Mouse (Mus musculus) C2C12 (cell line): ENCODE data around the gene Rnf180. TPM values are rescaled to one million over a fixed set of nuclear protein-coding genes. Genes with fewer than 3 reads are reported as not detected.

ENCODE experiments used
- H3K27me3 ChIP-seq: one replicate; pipeline ENCODE4 v1.6.1; 2011; ENCODE audit not compliant: control insufficient read depth, insufficient read depth, insufficient read length
- H3K36me3 ChIP-seq: one replicate; pipeline ENCODE4 v1.6.1; 2011; ENCODE audit not compliant: control insufficient read depth, insufficient read depth
- H3K4me3 ChIP-seq: one replicate; pipeline ENCODE4 v1.5.1; 2011; ENCODE audit warnings: mild to moderate bottlenecking, control low read depth; ENCODE audit not compliant: poor library complexity, insufficient read depth, severe bottlenecking
- H3K79me2 ChIP-seq: one replicate; pipeline ENCODE4 v1.6.1; 2011; ENCODE audit not compliant: control insufficient read depth, insufficient read depth
- H3K79me3 ChIP-seq: one replicate; pipeline ENCODE4 v1.6.1; 2011; ENCODE audit warnings: low read depth, control low read depth
- H3ac ChIP-seq: one replicate; pipeline ENCODE3; 2011; ENCODE audit warnings: low read depth; ENCODE audit not compliant: control insufficient read depth, insufficient read length
- CEBPB ChIP-seq: IDR thresholded peaks from one replicate; pipeline ENCODE4 v1.6.1; 2011; ENCODE audit warnings: low read depth, mild to moderate bottlenecking, control low read depth, moderate library complexity
- CTCF ChIP-seq: IDR thresholded peaks from one replicate; pipeline ENCODE4 v1.5.1; 2011; ENCODE audit not compliant: control insufficient read depth, insufficient read depth, insufficient read length
- FOSL1 ChIP-seq: IDR thresholded peaks from one replicate; pipeline ENCODE4 v1.8.0; 2011; ENCODE audit warnings: mild to moderate bottlenecking, low read length; ENCODE audit not compliant: poor library complexity, insufficient read depth, severe bottlenecking
- MAX ChIP-seq: IDR thresholded peaks from one replicate; pipeline ENCODE4 v1.6.1; 2011; ENCODE audit warnings: mild to moderate bottlenecking, control low read depth
- MYOD1 ChIP-seq: IDR thresholded peaks from one replicate; pipeline ENCODE4 v1.6.1; 2011; ENCODE audit warnings: low read depth; ENCODE audit not compliant: control insufficient read depth, insufficient read length
- MYOG ChIP-seq: IDR thresholded peaks from one replicate; pipeline ENCODE4 v1.6.1; 2011; ENCODE audit not compliant: control insufficient read depth, insufficient read length; ENCODE audit errors: extremely low read depth
- USF1 ChIP-seq: IDR thresholded peaks from one replicate; pipeline ENCODE4 v1.6.1; 2011; ENCODE audit warnings: low read depth, mild to moderate bottlenecking, control low read depth, moderate library complexity
- polyA plus RNA-seq: library from polyadenylated mRNA; unstranded; fragments of >200 nt; fragmentation: generic; extraction: Trizol; gene quantifications from one replicate; pipeline ENCODE4 v1.2.1, GENCODE M21; 2012; ENCODE audit warnings: missing spikeins

The Rnf180 gene
- polyA plus RNA-seq, 1 experiment, result not detected

GRCm38 (mm10) chr13:105247691-105248090 lies 46.9 kb downstream of the Rnf180 start:
- Histone ChIP-seq H3K36me3 (no peaks in the 10 kb centered on the region), H3K4me3 (no peak overlapping the region), H3K27me3 (no peaks in the 10 kb centered on the region), H3ac (no peak overlapping the region), H3K79me3 (no peaks in the 10 kb centered on the region), H3K79me2 (no peaks in the 10 kb centered on the region)
- TF ChIP-seq CTCF, result no peak
- TF ChIP-seq FOSL1, result no peak
- no peak for TF ChIP-seq MYOD1
- no peak for TF ChIP-seq MAX
- TF ChIP-seq CEBPB, result no peak
- TF ChIP-seq USF1, result no peak
- no peak for TF ChIP-seq MYOG

DNA sequence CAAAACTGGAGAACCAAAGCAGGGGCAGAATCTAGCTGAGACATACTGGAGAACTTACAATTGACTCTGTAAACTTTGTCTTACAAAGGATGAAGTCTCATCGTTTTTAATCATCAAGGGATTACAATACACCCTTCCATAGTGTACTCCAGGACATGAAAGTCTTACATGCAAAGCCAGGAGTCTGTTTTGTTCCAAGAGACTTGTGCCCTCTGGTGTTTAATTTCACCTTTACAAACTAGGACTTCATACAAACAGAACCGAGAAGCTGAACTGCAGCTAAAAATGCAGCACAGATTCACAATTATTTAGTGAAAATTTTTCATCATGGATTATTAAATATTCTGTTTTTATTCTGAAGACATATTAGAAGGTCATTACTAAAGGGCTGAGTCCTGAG lies 53.8 kb downstream of the Rnf180 start:
- Histone ChIP-seq H3K36me3 (no peaks in the 10 kb centered on the region), H3ac (no peak overlapping the region), H3K79me2 (no peaks in the 10 kb centered on the region), H3K27me3 (no peaks in the 10 kb centered on the region), H3K79me3 (no peaks in the 10 kb centered on the region), H3K4me3 (no peak overlapping the region)
- TF ChIP-seq MYOD1 (no peak), MYOG (no peak), CTCF (no peak), CEBPB (no peak), USF1 (no peak), MAX (no peak), FOSL1 (no peak)

- Histone ChIP-seq H3K79me2 (no peaks in the 10 kb centered on the region), H3K27me3 (no peaks in the 10 kb centered on the region), H3K36me3 (no peaks in the 10 kb centered on the region), H3ac (no peak overlapping the region), H3K4me3 (no peak overlapping the region), H3K79me3 (no peaks in the 10 kb centered on the region)
- no peak for TF ChIP-seq MAX
- TF ChIP-seq MYOG, result no peak
- no peak for TF ChIP-seq USF1
- TF ChIP-seq CEBPB, result no peak
- TF ChIP-seq CTCF, result no peak
Observed at GRCm38 (mm10) chr13:105227126-105227525, 67.5 kb downstream of the Rnf180 start.

- TF ChIP-seq CTCF, result no peak
- no peak for TF ChIP-seq MAX
- TF ChIP-seq CEBPB, result no peak
- TF ChIP-seq FOSL1, result no peak
- no peak for TF ChIP-seq USF1
- TF ChIP-seq MYOG, result no peak
- no peak for TF ChIP-seq MYOD1
- Histone ChIP-seq H3K79me3 (no peaks in the 10 kb centered on the region), H3K27me3 (no peaks in the 10 kb centered on the region), H3K4me3 (no peak overlapping the region), H3K36me3 (no peaks in the 10 kb centered on the region), H3ac (no peak overlapping the region), H3K79me2 (no peaks in the 10 kb centered on the region)
Observed at GRCm38 (mm10) chr13:105224048-105224447, 70.6 kb downstream of the Rnf180 start.

DNA sequence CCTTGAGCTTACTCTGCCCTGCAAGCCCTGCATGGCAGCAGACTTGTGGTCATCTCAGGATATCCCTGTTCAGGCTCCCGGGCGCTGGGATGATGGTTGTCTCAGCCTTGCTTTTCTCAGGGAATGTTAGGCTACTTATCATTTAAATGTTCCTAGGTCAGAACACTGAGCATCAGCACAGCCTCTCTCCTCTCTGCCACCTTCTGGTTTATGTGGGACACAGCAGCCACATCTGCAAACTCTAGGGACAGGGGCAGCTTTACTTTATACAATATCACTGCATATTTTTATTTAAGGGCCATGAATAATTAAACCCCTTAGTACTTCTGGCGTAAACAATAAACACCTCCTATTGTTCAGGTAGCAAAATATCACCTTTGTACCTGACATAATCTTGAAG lies 71.5 kb downstream of the Rnf180 start:
- TF ChIP-seq USF1 (no peak), FOSL1 (no peak), MYOG (no peak), MAX (no peak), CTCF (no peak), CEBPB (no peak), MYOD1 (no peak)
- Histone ChIP-seq H3K4me3 (no peak overlapping the region), H3ac (no peak overlapping the region), H3K36me3 (no peaks in the 10 kb centered on the region), H3K79me3 (no peaks in the 10 kb centered on the region), H3K27me3 (no peaks in the 10 kb centered on the region), H3K79me2 (no peaks in the 10 kb centered on the region)

DNA sequence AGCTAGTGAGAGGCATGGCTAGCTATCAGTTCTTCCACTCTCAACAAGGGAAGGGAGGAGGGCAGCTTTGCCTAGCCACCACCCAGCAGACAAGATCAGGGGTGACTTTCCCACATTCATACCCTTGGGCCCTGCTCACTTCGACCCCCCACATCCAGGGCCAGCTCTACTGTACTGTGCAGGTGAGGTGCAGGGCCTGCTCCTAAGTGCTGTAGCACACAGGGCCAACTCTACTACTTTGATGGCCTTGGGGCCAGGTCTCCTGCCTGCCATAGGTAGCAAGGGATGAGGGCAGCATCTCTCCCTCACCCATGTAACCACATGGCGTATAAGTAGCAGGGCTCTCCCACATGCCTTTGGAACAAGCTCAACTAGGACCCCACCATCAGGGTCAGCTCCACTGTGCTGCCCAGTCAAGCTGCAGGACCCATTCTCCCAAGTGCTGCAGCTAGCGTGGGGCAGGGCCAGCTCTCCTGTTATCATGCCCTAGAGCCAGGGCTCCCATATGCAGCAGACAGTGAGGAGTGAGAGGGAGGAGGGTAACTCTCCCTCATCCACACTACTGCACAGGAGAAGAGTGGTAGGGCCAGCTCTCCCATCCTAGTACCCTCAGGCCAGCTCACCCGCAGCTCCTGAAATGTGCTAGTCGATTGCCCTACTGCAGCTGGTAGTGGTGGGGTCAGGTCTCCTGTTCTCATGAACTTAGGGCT lies 72.4 kb downstream of the Rnf180 start:
- no peaks in the 10 kb centered on the region for H3K36me3 ChIP-seq
- no peaks in the 10 kb centered on the region for H3K27me3 ChIP-seq
- H3K4me3 ChIP-seq, result no peak overlapping the region
- no peak for TF ChIP-seq USF1
- TF ChIP-seq MAX, result no peak
- TF ChIP-seq CTCF, result no peak
- TF ChIP-seq MYOD1, result no peak
- no peaks in the 10 kb centered on the region for H3K79me2 ChIP-seq
- H3K79me3 ChIP-seq, result no peaks in the 10 kb centered on the region
- H3ac ChIP-seq, result no peak overlapping the region
